Mouse (Mus musculus) brown adipose tissue, adult 24 weeks (tissue): ENCODE results near the gene Tmem217. TPM values are rescaled to one million over a fixed set of nuclear protein-coding genes. Genes with fewer than 3 reads are reported as not detected.
"Not testable (repeated sequence)": the region's sequence is repeated elsewhere in the genome, so short reads cannot be mapped to it uniquely, and the experiment has no call there.

Source experiments
- H3K27ac ChIP-seq: fragments of 200-500 bp; replicated peaks from 2 replicates; pipeline ENCODE4 v1.5.1; 2012; ENCODE audit warnings: low read depth, mild to moderate bottlenecking, low read length
- H3K4me1 ChIP-seq: fragments of 200-500 bp; 2 replicates; pipeline ENCODE4 v1.6.1; 2012; ENCODE audit warnings: low read length, mixed read lengths; ENCODE audit not compliant: control insufficient read depth, insufficient read depth, insufficient read length
- H3K4me3 ChIP-seq: fragments of 200-500 bp; 2 replicates; pipeline ENCODE4 v1.5.1; 2012; ENCODE audit warnings: low read depth, mild to moderate bottlenecking, low read length, moderate library complexity; ENCODE audit not compliant: insufficient read depth
- polyA plus RNA-seq: library from polyadenylated mRNA; stranded (reverse); fragments of >200 nt; gene quantifications from 2 replicates; pipeline ENCODE4 v1.2.4, GENCODE M21; 2012; ENCODE audit not compliant: missing spikeins, insufficient read depth, insufficient read length

Tmem217 gene
- polyA plus RNA-seq, 1 experiment = not detected

- peaks cover 8% of the 10 kb centered on the region for H3K4me1 ChIP-seq
- no peak overlapping the region for H3K27ac ChIP-seq
- no peak overlapping the region for H3K4me3 ChIP-seq
Observed at GRCm38 (mm10) chr17:29500802-29501469, 51.2 kb downstream of the Tmem217 start.

DNA sequence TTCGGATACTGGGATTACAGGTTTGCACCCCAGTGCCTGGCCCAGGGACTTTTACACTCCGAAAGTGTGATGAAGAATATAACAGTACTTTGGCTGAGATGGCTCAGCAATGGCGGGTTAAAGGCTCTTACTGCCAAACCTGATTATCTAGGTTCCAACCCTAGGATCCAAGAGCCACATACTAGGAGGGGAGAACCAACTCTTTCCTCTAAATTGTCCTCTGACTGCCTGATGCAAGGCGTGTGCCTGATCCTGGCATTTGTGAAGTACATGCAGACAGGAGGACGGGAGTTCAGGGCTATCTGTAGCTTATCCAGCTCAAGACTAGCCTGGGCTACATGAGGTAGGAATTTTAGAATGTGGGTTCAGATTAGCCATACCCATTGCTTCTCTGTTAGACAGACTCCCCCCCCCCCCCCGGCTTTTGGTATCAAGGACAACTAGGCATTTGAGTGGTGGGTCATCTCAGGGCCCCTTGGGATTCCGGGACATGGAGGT lies 51.9 kb downstream of the Tmem217 start:
- H3K27ac ChIP-seq = no peak overlapping the region

DNA sequence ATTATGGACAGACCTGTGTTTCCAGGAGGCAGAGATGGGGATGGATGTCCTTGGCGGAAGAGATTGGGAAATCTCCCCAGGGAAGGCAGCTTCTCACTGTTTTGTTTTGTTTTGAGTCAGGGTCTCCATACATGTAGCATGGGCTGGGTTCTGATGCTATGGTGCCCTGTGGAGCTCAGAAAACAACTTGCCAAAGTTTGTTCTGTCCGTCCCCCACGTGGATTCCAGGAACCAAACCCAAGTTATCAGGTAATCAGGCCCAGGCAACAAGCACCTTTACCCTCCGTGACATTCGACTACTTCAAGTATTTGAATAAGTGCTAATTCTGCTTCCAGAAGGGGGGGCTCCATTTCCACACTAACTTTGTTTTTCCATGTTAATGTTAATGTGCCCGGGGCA lies 52.7 kb downstream of the Tmem217 start:
- Histone ChIP-seq H3K27ac (no peak overlapping the region), H3K4me1 (peaks cover 10% of the 10 kb centered on the region), H3K4me3 (no peak overlapping the region)

More for the DNA sequence above, 51.9 kb downstream of the Tmem217 start:
- no peak overlapping the region for H3K4me3 ChIP-seq
- peaks cover 8% of the 10 kb centered on the region for H3K4me1 ChIP-seq

DNA sequence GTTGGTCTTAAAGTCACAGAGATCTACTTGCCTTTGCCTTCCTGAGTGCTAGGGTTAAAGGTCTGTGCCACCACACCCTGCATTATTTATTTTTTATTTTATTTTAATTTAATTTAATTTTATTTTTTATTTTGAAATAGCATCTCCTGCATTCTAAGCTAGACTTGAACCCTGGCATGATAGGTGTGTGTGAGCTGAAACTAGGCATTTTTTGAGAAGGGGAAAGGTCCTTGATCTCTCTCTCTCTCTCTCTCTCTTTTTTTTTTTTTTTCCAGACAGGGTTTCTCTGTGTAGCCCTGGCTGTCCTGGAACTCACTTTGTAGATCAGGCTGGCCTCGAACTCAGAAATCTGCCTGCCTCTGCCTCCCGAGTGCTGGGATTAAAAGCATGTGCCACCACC lies 53.2 kb downstream of the Tmem217 start:
- peaks cover 11% of the 10 kb centered on the region for H3K4me1 ChIP-seq
- not testable (repeated sequence) for H3K4me3 ChIP-seq, H3K27ac ChIP-seq

DNA sequence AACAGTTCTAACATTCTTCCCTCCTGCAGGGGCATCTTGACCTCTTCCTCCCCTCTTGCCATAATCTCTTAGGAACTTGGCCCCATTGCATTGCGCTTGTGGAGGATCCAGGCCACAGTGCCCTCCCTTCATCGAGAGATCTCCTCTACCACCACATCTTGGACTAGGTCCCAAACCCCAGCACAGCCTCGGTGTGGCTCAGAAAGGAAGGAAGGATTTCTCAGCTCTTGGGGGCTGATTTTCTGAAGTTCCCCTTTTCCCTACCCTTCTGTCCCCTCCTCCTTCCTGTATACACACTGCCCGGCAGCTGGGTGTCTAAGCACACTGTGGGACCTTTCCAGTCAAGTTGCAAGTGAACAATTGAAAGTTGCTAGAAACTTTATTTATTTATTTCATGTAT lies 54.2 kb downstream of the Tmem217 start:
- no peak overlapping the region; the same call in 1 of the 2 replicates for H3K27ac ChIP-seq
- H3K4me3 ChIP-seq = no peak overlapping the region
- H3K4me1 ChIP-seq = peaks cover 11% of the 10 kb centered on the region

DNA sequence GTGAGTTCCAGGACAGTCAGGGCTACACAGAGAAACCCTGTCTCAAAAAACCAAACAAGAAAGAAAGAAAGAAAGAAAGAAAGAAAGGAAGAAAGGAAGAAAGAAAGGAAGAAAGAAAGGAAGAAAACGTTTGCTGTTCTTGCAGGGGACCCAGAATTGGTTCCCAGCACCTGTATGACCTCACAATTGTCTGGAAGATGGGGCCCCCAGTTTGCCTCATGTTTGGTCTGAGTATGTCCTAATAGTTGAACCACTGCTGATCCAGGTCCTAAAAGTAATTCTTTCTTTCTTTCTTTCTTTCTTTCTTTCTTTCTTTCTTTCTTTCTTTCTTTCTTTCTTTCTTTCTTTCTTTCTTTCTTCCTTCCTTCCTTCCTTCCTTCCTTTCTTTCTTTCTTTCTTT lies 54.7 kb downstream of the Tmem217 start:
- H3K27ac ChIP-seq, H3K4me1 ChIP-seq, H3K4me3 ChIP-seq: not testable (repeated sequence)

GRCm38 (mm10) chr17:29497071-29497354 lies 55.2 kb downstream of the Tmem217 start:
- Histone ChIP-seq H3K27ac (no peak overlapping the region), H3K4me3 (no peak overlapping the region), H3K4me1 (peaks cover 7% of the 10 kb centered on the region)

GRCm38 (mm10) chr17:29496211-29497070 lies 55.7 kb downstream of the Tmem217 start:
- no peak overlapping the region for H3K4me3 ChIP-seq
- no peak overlapping the region for H3K27ac ChIP-seq
- peaks cover 7% of the 10 kb centered on the region for H3K4me1 ChIP-seq

DNA sequence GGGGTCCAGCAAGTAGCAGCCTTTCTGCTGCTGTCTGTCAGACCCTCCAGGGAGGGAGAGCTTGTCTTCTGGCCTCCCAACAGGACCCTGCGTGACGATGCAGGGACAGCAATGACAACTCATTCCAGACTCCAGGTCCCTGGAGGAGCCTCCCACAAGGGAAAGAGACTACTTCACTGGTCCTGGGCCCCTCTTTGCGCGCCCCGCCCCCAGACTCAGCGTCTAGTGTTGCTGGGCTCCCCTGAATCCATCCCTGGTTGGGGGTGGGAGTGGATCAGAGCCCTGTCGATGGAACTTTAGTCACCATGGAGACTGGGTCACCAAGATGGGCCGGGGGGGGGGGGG lies 57.5 kb downstream of the Tmem217 start:
- Histone ChIP-seq H3K4me3 (no peak overlapping the region; the same call in 1 of the 2 replicates), H3K4me1 (peaks cover 7% of the 10 kb centered on the region), H3K27ac (no peak overlapping the region)

DNA sequence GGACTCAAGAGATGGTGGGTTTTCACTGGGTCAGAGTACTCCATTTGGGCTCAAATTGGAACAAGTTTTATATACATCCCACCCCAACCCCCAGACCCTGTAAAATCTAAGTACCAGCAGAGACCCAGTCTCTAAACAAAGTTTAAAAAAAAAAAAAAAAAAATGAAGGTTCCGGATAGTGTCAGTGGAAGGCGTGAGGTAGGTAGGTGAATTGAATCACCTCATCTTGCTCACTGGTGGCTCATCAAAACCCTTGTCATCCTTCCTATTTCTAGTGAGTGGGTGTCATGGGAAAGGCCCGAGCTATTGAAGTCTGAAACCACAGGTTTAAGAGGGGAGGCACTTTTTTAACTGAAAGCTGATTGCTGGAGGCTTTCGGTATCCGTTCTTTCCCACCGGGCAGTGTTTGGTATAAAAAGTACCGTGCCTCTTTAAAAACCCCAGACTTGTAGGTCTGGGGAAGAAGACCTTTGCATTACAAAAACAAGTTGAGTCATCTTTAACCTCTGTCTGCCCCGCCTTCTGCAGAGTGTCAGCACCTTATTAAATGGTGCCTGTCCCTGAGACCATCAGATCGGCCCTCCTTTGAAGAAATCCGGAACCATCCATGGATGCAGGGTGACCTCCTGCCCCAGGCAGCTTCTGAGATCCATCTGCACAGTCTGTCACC lies 58.0 kb downstream of the Tmem217 start:
- Histone ChIP-seq H3K4me3 (no peak overlapping the region; the same call in 1 of the 2 replicates), H3K27ac (no peak overlapping the region), H3K4me1 (peaks cover 7% of the 10 kb centered on the region)

DNA sequence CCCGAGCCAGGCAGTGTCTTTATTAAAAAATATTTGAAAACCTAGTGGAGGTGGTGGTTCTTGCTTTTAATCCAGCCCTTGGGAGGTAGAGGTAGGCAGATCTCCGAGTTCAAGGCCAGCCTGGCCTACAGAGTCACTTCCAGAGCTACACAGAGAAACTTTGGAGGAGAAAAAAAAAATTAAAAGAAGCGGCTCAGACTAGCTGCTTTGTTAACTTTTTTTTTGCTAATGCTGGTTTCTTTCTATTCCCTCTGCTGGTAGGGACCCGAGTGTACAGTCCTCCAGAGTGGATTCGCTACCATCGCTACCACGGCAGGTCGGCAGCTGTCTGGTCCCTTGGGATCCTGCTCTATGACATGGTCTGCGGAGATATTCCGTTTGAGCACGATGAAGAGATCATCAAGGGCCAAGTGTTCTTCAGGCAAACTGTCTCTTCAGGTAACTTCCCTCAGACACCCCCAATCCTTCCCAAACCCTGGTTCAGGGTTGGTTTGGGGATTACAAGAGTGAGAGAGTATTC lies 58.7 kb downstream of the Tmem217 start:
- H3K4me3 ChIP-seq = peak overlapping the region; percentile 62
- peaks cover 7% of the 10 kb centered on the region for H3K4me1 ChIP-seq
- H3K27ac ChIP-seq = peak overlapping the region; percentile 23; the same call in 1 of the 2 replicates

DNA sequence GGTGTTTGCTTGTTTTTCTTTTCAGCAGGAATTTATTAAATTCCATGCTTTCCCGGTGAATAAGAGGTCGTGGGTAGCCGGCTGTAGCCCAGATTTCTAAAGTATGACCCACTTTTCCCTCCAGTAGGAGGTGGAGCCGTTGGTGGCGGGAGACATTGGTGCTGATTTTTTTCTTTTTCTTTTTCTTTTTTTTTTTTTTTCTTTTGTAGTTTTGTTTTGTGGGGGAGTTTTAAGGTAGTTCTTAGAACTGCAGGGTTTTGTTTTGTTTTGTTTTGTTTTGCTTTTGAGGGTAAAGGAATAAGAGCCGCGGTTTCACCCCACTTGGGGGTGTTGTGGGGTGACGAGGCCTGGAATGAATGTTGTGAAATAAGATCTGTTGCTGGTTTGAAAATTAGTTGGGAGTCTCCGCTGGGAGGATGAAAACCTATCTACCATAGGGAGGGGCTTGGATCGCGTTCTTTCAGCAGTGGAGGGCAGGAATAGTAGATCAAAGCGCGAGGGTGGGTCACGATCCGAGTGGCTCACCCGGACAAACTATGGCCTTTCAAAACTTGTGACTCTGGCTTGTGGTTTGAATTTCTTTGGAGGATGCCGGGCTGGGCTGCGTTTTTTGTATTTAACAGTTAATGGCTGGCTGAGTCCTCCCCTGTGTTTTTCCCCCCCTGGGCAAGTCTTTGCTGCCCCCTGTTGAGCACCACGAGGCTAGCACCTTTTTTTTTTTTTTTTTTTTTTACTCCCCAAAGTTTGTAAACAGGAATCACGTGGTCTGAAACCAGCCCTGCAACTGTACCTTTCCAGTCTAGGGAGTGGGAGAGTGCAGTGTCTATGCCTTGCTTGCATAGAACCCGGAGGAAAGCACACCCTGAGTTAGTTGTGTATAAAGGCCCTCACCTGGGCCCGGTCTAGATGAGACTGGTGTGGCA lies 59.7 kb downstream of the Tmem217 start:
- Histone ChIP-seq H3K4me3 (peak overlapping the region; percentile 98), H3K27ac (peak overlapping the region; percentile 72), H3K4me1 (0 out of 2 replicates have a peak, but pooled peaks cover 3% of the 10 kb centered on the region)

DNA sequence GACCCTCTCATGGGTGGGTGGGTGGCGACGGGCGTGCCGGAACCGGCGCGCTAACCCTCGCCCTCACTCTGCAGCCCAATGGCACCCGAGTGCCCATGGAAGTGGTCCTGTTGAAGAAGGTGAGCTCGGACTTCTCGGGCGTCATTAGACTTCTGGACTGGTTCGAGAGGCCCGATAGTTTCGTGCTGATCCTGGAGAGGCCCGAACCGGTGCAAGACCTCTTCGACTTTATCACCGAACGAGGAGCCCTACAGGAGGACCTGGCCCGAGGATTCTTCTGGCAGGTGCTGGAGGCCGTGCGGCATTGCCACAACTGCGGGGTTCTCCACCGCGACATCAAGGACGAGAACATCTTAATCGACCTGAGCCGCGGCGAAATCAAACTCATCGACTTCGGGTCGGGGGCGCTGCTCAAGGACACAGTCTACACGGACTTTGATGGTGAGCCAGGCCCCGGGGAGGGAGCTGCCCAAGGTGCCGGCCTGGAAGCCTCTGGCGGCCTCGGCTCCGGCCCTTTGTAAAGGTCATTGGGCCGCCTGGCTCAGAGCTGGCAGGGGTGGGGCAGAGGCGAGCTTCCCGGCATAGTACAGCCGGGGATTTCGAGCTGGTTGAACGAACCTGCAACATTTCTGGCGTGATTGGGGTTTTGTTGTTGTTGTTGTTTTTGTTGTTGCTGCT lies 60.5 kb downstream of the Tmem217 start:
- Histone ChIP-seq H3K4me3 (peak overlapping the region; percentile 98), H3K27ac (peak overlapping the region; percentile 72), H3K4me1 (0 out of 2 replicates have a peak, but pooled peaks cover 3% of the 10 kb centered on the region)
